Mouse (Mus musculus): ENCODE data around the gene Ptprm. TPM values are rescaled to one million over a fixed set of nuclear protein-coding genes. Genes with fewer than 3 reads are reported as not detected.
A peak's percentile ranks its signal among the peaks of the same experiment; 100 is the strongest.

Ptprm gene
- polyA plus RNA-seq, 1 experiment from 2014 or later, result 31.4 TPM

DNA sequence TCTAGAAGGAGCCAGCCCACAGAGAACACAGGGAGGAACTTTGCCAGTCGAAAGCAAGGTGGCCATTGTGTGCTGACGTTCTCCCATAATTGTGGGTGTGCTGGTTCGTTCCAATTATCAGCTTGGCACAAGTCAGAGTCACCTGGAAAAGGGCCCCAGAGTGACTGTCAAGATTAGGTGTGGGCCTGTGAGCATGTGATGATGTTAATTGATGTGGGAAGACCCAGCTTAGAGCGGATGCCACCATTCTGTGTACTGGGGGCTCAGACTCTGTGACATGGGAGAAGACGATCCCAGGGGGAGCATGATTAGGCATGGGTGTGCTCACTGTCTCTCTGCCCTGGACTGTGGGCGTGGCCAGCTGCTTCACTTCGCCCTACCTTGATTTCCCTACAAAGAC is 604.3 kb downstream of the Ptprm start:
- 86% methylated on average over 7 of the region's 7 CpGs for WGBS
- no peak overlapping the region for H3K9ac ChIP-seq
- no peaks in the 10 kb centered on the region for H3K36me3 ChIP-seq (replicated peaks; ENCODE audit: control insufficient read depth, insufficient read depth)
- no peaks in the 10 kb centered on the region for H3K4me1 ChIP-seq (replicated peaks; ENCODE audit: control insufficient read depth, insufficient read depth, low read length)
- no peak overlapping the region for H3K4me3 ChIP-seq (replicated peaks; ENCODE audit: low read length)
- H3K27ac ChIP-seq, result no peak overlapping the region
- H3K4me2 ChIP-seq (replicated peaks), result no peak overlapping the region
- DNase-seq (ENCODE audit: low spot score), result no peak
- H3K27me3 ChIP-seq (ENCODE audit: control insufficient read depth, insufficient read depth, low read length), result no peaks in the 10 kb centered on the region
- ATAC-seq (ENCODE audit: low FRiP score), result no peak
- no peaks in the 10 kb centered on the region for H3K9me3 ChIP-seq (ENCODE audit: control insufficient read depth, low read length)

DNA sequence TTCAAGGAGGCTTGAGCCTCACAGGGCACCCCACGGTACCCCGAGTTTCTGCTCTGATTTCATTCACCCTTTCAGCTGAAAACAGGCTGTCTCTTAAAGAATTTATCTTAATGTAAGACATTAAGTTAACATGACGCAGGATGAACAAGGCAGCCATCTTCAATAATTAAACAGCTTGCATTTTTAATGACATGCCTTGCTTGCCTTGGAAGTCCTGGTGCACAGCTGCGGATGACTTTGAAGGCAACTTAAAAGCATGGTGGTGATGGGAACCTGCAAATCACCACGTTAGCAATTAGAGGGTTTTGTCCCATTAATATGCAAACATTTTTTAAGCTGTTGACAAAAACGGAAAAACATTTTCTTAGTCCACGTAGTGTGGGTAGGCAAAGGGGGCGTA is 607.8 kb downstream of the Ptprm start:
- Histone ChIP-seq H3K27ac (no peak overlapping the region), H3K4me3 (replicated peaks; ENCODE audit: low read length) (no peak overlapping the region), H3K4me1 (replicated peaks; ENCODE audit: control insufficient read depth, insufficient read depth, low read length) (no peaks in the 10 kb centered on the region), H3K4me2 (replicated peaks) (no peak overlapping the region), H3K27me3 (ENCODE audit: control insufficient read depth, insufficient read depth, low read length) (no peaks in the 10 kb centered on the region), H3K9ac (no peak overlapping the region), H3K9me3 (ENCODE audit: control insufficient read depth, low read length) (no peaks in the 10 kb centered on the region), H3K36me3 (replicated peaks; ENCODE audit: control insufficient read depth, insufficient read depth) (no peaks in the 10 kb centered on the region)
- WGBS, result 77% methylated on average over 8 of the region's 8 CpGs
- no peak for DNase-seq (ENCODE audit: low spot score)
- no peak for ATAC-seq (ENCODE audit: low FRiP score)

DNA sequence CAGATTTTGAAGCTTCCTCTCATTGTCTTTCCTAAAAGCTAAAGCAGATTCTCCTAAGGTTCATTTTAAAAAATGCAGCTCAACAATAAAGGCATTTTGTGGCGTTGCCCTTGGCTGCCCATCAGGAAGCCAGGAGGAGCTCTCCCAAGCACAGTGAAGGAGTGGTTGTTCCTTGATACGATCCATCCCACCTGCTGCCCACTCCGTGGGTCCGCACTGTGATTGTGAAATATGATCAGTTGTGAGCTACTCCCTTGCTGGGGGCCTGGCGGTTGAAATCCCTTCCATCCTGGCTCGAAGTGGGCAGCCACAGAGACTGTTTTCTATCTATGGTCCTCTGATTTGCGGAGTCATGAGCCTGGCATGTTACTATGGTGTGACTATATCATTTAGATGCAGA is 610.9 kb downstream of the Ptprm start:
- WGBS, result 74% methylated on average over 7 of the region's 7 CpGs
- no peak overlapping the region for H3K27ac ChIP-seq
- no peaks in the 10 kb centered on the region for H3K36me3 ChIP-seq (replicated peaks; ENCODE audit: control insufficient read depth, insufficient read depth)
- H3K9me3 ChIP-seq (ENCODE audit: control insufficient read depth, low read length), result no peaks in the 10 kb centered on the region
- no peak for DNase-seq (ENCODE audit: low spot score)
- no peaks in the 10 kb centered on the region for H3K4me1 ChIP-seq (replicated peaks; ENCODE audit: control insufficient read depth, insufficient read depth, low read length)
- no peak for ATAC-seq (ENCODE audit: low FRiP score)
- H3K4me3 ChIP-seq (replicated peaks; ENCODE audit: low read length), result no peak overlapping the region
- H3K4me2 ChIP-seq (replicated peaks), result no peak overlapping the region
- H3K9ac ChIP-seq, result no peak overlapping the region
- H3K27me3 ChIP-seq (ENCODE audit: control insufficient read depth, insufficient read depth, low read length), result no peaks in the 10 kb centered on the region

DNA sequence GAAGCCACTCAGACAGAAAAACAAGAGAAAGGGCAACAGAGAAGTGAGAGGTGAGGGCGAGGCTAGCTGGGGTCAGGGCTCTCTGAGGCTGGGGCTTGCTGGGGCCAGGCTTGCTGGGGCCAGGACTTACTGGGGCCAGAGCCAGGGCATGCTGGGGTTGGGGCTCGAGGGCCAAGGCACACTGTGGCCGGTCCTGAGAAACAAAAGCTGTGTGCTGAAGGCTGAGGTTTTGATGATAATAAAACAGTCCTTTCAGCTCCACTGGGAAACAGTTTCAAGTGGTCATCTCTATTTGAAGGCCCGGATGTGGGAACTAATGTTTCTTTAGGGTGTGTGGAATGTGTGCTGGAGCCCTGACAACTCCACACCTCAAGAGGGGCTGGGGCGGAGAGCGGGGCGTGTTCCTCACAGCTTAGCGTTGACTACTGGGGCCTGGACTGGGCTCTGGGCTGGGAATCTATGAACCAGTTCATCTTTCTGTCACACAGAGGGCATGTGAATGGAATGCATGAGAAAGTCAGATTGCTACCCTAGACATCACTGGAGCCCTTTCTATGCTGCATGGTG is 615.4 kb downstream of the Ptprm start:
- H3K4me2 ChIP-seq (replicated peaks), result no peak overlapping the region
- H3K4me1 ChIP-seq (replicated peaks; ENCODE audit: control insufficient read depth, insufficient read depth, low read length), result peaks cover 10% of the 10 kb centered on the region; the same call in 1 of the 2 replicates
- H3K27me3 ChIP-seq (ENCODE audit: control insufficient read depth, insufficient read depth, low read length), result no peaks in the 10 kb centered on the region
- ATAC-seq (ENCODE audit: low FRiP score) (no peak), DNase-seq (ENCODE audit: low spot score) (no peak)
- no peaks in the 10 kb centered on the region for H3K9me3 ChIP-seq (ENCODE audit: control insufficient read depth, low read length)
- H3K9ac ChIP-seq, result no peak overlapping the region
- no peak overlapping the region for H3K27ac ChIP-seq
- WGBS, result 76% methylated on average over 8 of the region's 8 CpGs
- no peak overlapping the region for H3K4me3 ChIP-seq (replicated peaks; ENCODE audit: low read length)
- no peaks in the 10 kb centered on the region for H3K36me3 ChIP-seq (replicated peaks; ENCODE audit: control insufficient read depth, insufficient read depth)

DNA sequence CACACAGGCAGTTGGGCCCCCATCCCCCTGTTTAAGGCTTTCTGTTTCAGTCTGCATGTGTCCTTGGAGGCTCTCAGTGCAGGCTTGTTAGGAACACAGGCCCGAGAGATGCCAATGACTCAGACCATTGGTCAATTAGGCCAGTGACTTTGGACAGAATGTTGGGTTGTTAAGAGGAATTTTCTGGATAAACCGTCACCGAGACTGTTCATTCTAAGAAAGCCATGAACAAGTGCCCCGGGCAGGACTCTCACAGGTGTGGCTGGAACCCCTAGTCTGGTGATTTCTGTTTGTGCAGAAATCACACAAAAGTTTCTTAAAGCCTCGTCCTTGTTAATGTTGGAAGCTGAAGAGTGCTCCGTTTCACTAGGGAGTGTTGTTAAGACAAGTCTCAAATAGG is 615.9 kb downstream of the Ptprm start:
- H3K9ac ChIP-seq, result no peak overlapping the region
- no peak overlapping the region for H3K4me3 ChIP-seq (replicated peaks; ENCODE audit: low read length)
- DNase-seq (ENCODE audit: low spot score), result no peak
- ATAC-seq (ENCODE audit: low FRiP score), result no peak
- no peaks in the 10 kb centered on the region for H3K36me3 ChIP-seq (replicated peaks; ENCODE audit: control insufficient read depth, insufficient read depth)
- H3K27me3 ChIP-seq (ENCODE audit: control insufficient read depth, insufficient read depth, low read length), result no peaks in the 10 kb centered on the region
- H3K4me1 ChIP-seq (replicated peaks; ENCODE audit: control insufficient read depth, insufficient read depth, low read length), result peaks cover 13% of the 10 kb centered on the region; the same call in 1 of the 2 replicates
- H3K4me2 ChIP-seq (replicated peaks), result no peak overlapping the region
- H3K9me3 ChIP-seq (ENCODE audit: control insufficient read depth, low read length), result no peaks in the 10 kb centered on the region
- H3K27ac ChIP-seq, result no peak overlapping the region
- 83% methylated on average over 6 of the region's 6 CpGs for WGBS

DNA sequence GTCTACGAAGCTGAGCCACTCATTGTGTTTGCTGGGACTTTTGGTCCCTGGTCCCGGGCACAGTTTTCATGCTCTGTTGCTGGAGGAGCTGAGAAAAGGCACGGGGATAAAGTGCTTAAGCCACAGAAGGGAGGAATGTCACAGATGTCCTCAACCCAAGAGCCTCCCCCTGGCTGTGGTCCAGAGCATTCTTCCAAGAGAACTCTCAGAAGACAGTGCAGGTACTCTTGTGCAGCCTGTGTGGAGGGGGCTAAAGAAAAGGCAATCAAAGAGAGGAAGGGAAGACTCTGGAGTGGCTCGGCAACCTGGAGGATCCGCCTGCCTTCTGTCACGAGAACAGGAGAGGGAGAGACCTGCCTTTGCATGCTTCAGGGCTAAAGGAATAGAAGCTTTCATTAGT is 617.8 kb downstream of the Ptprm start:
- Histone ChIP-seq H3K27me3 (ENCODE audit: control insufficient read depth, insufficient read depth, low read length) (no peaks in the 10 kb centered on the region), H3K4me1 (replicated peaks; ENCODE audit: control insufficient read depth, insufficient read depth, low read length) (peaks cover 13% of the 10 kb centered on the region; the same call in 1 of the 2 replicates), H3K4me3 (replicated peaks; ENCODE audit: low read length) (no peak overlapping the region), H3K9ac (no peak overlapping the region), H3K27ac (no peak overlapping the region), H3K9me3 (ENCODE audit: control insufficient read depth, low read length) (no peaks in the 10 kb centered on the region), H3K4me2 (replicated peaks) (no peak overlapping the region), H3K36me3 (replicated peaks; ENCODE audit: control insufficient read depth, insufficient read depth) (no peaks in the 10 kb centered on the region)
- DNase-seq (ENCODE audit: low spot score) (no peak), ATAC-seq (ENCODE audit: low FRiP score) (peak; percentile 53; the same call in 1 of the 2 replicates)
- 44% methylated on average over 6 of the region's 6 CpGs for WGBS

DNA sequence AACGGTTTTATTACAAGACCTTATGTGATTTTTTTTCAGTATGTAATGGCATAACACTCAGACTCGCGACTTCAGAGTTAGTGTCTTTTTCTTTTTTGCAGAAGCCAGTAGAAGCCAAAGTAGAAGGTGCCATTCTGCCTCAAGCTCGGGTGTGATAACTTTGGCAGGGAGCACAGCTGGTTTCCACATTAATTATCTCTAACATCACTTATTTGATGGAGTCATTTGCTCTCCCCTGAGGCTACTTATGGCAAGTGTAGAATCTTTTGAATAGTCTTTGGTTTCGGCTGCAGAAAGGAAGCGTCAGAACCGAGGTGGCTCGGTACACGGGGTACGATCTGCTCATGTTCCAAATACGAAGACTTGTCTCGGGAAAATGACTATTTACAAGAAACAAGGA is 620.7 kb downstream of the Ptprm start:
- Histone ChIP-seq H3K9ac (no peak overlapping the region), H3K9me3 (ENCODE audit: control insufficient read depth, low read length) (no peaks in the 10 kb centered on the region), H3K4me1 (replicated peaks; ENCODE audit: control insufficient read depth, insufficient read depth, low read length) (peaks cover 13% of the 10 kb centered on the region; the same call in 1 of the 2 replicates), H3K27ac (no peak overlapping the region), H3K27me3 (ENCODE audit: control insufficient read depth, insufficient read depth, low read length) (no peaks in the 10 kb centered on the region), H3K4me3 (replicated peaks; ENCODE audit: low read length) (no peak overlapping the region), H3K36me3 (replicated peaks; ENCODE audit: control insufficient read depth, insufficient read depth) (no peaks in the 10 kb centered on the region), H3K4me2 (replicated peaks) (no peak overlapping the region)
- WGBS, result 57% methylated on average over 12 of the region's 12 CpGs
- DNase-seq (ENCODE audit: low spot score) (no peak), ATAC-seq (ENCODE audit: low FRiP score) (no peak)

DNA sequence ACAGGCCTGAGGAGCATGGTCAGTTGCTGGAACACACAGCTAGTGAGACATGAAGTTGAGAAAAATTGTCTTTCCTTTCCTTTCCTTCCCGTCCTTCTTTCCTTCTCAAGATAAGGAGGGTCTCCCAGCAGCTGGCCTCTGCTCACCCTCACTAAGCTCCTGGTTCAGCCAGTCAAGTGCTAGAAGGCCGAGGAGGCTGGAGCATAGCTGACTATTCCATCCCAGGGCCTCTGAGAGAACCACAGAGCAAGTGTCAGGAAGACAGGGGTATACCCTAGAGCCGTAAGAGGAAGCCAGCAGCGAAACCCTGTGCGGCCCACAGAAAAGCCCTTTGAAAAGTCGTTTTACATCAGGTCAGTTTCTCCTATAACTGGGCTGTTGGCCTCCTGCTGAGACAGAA is 624.3 kb downstream of the Ptprm start:
- peaks cover 3% of the 10 kb centered on the region; the same call in 1 of the 2 replicates for H3K4me1 ChIP-seq (replicated peaks; ENCODE audit: control insufficient read depth, insufficient read depth, low read length)

DNA sequence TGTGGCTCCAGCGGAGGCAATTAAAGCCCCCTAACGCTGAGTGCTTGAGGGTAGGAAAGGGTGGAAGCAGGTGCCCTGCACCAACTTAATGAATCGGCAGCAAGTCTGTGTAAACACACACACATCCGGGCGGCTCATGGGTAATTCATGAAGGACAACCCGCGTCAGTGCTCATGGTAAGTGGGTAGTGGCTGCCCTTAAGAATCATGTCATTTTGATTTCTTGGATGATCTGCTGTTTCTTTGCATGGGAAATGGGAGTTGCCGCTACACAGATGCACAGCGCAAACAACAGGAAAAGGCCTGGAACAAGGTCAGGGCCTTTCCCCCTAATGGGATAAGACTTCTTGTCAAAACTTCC is 633.3 kb downstream of the Ptprm start:
- H3K4me2 ChIP-seq (replicated peaks), result peak overlapping the region; percentile 15; the same call in 1 of the 2 replicates
- 27% methylated on average over 9 of the region's 9 CpGs for WGBS
- DNase-seq (ENCODE audit: low spot score) (peak; percentile 36), ATAC-seq (ENCODE audit: low FRiP score) (peak; percentile 71)
- H3K9ac ChIP-seq, result no peak overlapping the region
- no peaks in the 10 kb centered on the region for H3K36me3 ChIP-seq (replicated peaks; ENCODE audit: control insufficient read depth, insufficient read depth)
- H3K27ac ChIP-seq, result no peak overlapping the region
- H3K27me3 ChIP-seq (ENCODE audit: control insufficient read depth, insufficient read depth, low read length), result no peaks in the 10 kb centered on the region
- H3K4me1 ChIP-seq (replicated peaks; ENCODE audit: control insufficient read depth, insufficient read depth, low read length), result peaks cover 7% of the 10 kb centered on the region; the same call in 1 of the 2 replicates
- H3K9me3 ChIP-seq (ENCODE audit: control insufficient read depth, low read length), result no peaks in the 10 kb centered on the region
- no peak overlapping the region for H3K4me3 ChIP-seq (replicated peaks; ENCODE audit: low read length)

More for the DNA sequence above, 624.3 kb downstream of the Ptprm start:
- H3K27ac ChIP-seq, result no peak overlapping the region
- ATAC-seq (ENCODE audit: low FRiP score) (no peak), DNase-seq (ENCODE audit: low spot score) (no peak)
- H3K4me2 ChIP-seq (replicated peaks), result no peak overlapping the region
- H3K27me3 ChIP-seq (ENCODE audit: control insufficient read depth, insufficient read depth, low read length), result no peaks in the 10 kb centered on the region
- no peaks in the 10 kb centered on the region for H3K36me3 ChIP-seq (replicated peaks; ENCODE audit: control insufficient read depth, insufficient read depth)
- WGBS, result 66% methylated on average over 6 of the region's 6 CpGs
- H3K9me3 ChIP-seq (ENCODE audit: control insufficient read depth, low read length), result no peaks in the 10 kb centered on the region
- no peak overlapping the region for H3K4me3 ChIP-seq (replicated peaks; ENCODE audit: low read length)
- no peak overlapping the region for H3K9ac ChIP-seq
